Mouse (Mus musculus) granulocyte monocyte progenitor cell, adult 5-6 weeks (primary cell): ENCODE measurements around the gene Cdk13. TPM values are rescaled to one million over a fixed set of nuclear protein-coding genes. Genes with fewer than 3 reads are reported as not detected.

Experiments used
- ATAC-seq: replicated peaks from 2 replicates; pipeline ENCODE4 v1.8.0; 2016; ENCODE audit warnings: mild to moderate bottlenecking, moderate TSS enrichment, inconsistent platforms; ENCODE audit not compliant: poor library complexity, severe bottlenecking
- total RNA-seq, 2 experiments: library from RNA; stranded (forward) in 1 of 2; stranded (reverse) in 1 of 2; fragments of 200-712, 200-1000 nt in 1 of 2; fragments of >200 nt in 1 of 2; fragmentation: Nextera tagmentation in 1 of 2; gene quantifications; 2 replicates each; pipeline ENCODE4 v1.2.3; 2014 to 2017

The Cdk13 gene
- total RNA-seq, 2 experiments from 2014 or later, result 63.4 to 72.6 TPM

DNA sequence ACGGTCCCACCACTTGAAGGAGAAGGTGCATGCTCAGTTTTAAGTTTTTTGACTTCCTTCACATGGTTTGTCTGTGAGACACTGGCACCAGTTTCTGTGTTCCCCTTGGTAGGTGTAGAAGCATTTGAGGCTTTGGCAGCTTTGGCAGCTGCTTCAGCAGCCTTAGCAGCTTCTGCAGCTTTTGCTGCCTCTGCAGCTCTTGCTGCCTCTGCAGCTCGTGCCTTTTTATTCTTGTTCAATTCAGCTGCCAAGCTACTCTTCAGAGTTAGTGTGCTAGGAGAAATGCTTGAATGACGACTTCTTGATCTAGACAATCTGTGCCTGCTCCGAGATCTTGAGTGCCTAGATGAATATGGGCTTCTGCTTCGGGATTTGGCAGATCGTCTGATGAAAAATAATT lies 32.3 kb downstream of the Cdk13 start:
- ATAC-seq, result no peak

GRCm38 (mm10) chr13:17762405-17762804 lies 42.5 kb downstream of the Cdk13 start:
- no peak for ATAC-seq

- peak; percentile 100 for ATAC-seq
Measured at GRCm38 (mm10) chr13:17754997-17755396, 49.9 kb downstream of the Cdk13 start.

- ATAC-seq, result peak; percentile 52
Measured at GRCm38 (mm10) chr13:17728798-17729197, 76.1 kb downstream of the Cdk13 start.

DNA sequence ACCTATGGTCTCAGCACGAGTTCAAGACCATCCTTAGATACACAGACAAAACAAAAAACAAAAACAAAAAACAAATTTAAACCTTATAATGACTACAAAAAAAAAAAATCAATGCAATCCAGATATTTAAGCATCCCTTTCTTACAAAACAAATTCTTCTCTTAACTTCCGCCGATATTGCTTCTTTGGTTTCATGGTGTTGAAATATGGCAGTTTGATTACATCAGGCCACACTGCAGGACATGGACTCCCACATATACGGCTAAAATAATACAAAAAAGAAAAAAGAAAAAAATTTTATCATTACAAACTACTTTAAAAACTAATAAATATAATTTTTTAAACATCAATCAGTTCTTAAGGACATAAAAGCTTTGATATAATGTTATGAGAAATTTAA lies 77.0 kb downstream of the Cdk13 start:
- ATAC-seq, result peak; percentile 86

GRCm38 (mm10) chr13:17717357-17717756 lies 87.5 kb downstream of the Cdk13 start:
- ATAC-seq, result no peak

GRCm38 (mm10) chr13:17708784-17709311 lies 96.0 kb downstream of the Cdk13 start:
- ATAC-seq, result no peak

DNA sequence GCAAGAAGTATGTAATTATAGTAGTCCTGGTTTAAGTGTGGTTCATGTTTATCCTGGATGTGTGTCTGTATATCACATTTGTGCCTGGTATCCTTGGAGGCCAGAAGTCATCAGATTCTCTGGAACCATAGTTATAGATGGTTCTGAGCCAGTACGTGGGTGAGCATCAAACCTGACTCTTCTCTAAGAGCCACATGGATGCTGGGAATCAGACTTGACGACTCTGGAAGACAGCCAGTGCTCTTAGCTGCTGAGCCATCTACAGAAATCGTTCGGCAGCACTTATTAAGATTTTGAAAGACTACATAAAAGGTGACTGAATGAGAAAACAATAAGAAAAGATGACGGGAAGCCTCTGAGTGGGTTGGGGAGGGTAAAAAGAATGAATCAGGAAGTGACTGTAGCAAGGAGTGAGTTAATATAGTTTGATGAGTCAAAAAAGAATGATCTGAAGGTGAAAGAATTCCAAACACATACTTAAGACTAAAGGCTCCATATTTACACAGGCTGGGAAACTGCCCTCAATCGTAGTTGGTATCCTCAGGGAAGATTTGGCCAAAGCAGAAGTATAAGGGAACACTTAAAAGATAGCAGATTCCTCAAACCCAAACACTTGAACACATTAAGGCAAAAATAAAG lies 99.6 kb downstream of the Cdk13 start:
- ATAC-seq, result no peak

DNA sequence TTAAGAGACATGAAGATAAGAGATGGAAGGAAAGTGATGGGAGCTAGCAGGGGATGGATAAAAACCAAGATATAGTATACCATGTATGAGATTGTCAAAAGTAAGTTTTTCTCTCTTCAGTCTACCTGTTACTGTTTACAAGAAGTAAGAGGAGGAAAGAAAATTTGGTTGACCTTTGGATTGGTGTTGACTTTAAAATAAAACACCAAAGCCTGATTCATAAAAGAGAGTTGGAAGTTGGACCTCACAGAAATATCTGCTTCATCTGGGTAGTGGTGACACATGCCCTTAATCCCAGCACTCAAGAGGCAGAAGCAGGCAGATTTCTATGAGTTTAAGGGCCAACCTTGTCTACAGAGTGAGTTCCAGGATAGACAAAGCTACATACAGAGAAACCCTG lies 102.6 kb downstream of the Cdk13 start:
- ATAC-seq, result no peak

DNA sequence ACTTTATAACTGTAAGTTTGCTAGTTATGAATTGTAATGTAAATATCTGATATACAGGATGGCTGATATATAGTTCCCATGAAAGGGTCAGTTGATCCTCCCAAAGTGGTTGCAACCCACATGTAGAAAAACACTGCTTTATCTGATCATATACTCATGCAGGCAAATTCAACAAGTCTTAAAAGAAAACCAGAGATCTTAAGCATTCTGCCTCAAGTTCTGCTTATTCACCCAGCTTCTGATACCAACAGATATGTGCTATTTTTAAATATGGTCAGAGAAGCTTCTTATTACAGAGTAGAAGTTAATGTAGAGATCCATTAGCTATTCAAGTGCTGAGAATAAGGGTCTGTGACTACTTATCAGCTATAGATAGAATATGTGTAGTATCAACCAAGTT lies 103.6 kb downstream of the Cdk13 start:
- ATAC-seq, result no peak

- ATAC-seq, result no peak
Measured at GRCm38 (mm10) chr13:17700090-17700715, 104.7 kb downstream of the Cdk13 start.

DNA sequence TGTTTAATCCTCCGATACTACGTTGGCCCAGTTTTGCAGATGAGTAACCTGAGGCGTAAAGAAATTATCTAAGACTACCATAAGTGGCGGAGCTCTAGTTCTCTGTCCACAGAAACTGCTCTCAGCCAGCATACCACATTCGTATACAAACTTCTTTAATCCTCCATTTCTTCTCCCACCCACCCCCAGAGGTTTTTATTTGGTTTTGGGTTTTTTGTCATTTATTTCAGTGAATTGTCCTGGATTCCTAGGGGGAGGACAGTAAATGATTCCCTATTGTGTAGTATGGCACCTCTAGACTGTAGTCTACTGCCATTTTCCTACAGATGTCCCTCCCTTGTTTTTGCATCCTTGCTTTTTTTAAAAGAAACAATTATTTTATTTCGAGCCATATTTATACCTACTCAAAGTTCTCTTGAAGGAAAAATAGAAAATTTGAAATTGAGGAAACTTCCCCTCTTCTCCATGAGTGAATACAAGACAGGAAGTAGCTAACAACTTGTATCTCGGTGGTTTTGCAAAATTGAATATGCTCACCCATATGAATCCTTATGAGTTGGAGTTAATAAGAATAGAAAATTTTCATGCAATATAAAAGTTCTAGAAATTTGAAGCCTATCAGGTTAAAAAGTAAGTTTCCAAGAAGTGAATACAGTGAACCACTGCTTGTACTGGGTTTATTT lies 108.9 kb downstream of the Cdk13 start:
- no peak for ATAC-seq

DNA sequence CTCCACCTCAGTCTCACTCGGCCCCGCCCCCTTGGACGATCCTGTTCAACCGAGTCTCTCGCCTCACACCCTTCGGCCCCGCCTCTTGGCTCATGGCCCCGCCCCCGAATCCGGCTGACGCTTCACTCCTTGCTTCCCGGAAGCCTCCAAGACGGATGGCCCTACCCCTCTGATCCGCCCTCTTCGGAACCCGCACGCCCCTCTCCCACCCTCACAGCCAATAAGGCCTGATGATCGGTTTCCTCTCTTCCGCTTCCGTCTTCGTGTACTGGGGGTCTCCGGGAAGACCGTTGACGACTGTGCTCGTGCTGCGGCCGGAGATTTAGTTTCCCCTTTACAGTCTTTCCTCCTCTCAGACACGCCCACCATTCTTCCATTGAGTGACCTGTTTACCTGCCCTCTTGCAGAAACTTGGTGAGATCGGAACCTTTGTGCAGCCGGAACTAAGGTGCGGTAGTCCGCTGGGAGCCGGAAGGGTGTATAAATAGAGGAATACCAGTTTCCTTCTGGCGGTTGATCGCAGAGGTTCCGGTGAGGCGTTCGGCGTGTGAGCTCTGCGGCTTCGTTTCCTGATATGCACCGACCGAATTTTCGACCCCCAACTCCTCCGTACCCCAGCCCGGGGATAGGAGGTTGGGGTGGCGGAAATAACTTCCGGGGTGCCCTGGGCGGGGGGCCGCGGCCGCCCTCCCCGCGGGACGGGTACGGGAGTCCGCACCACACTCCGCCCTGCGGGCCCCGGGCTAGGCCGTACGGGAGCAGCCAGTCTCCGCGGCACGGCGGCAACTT lies 109.8 kb downstream of the Cdk13 start, which contains the start of the genes Mplkip and Sugct:
Gene Mplkip (plus strand): TSS at position 282 of the 789 bp plus-strand sequence.
Gene Sugct (minus strand): TSS at position 643 of the 789 bp plus-strand sequence.
- peak; percentile 89 for ATAC-seq

DNA sequence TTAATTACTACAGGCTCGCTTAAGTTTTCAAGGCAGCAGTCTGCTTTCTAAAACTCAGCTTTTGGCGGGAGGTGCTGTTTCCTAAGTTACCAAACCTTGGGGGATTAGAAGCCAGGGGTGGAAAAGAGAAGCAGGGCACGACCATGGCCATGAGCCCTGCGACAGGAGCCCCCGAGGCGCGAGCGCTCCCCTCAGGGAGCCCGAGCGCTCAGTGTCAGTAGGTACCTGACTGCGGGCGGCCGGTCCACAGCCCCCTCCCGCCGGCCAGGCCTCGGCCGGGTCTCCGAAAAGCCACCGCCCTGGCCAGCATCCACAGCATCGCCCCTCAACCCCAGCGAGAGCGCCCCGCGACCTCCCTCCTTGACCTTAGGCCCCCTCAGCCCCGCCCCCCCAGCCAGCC lies 110.5 kb downstream of the Cdk13 start:
- no peak for ATAC-seq

DNA sequence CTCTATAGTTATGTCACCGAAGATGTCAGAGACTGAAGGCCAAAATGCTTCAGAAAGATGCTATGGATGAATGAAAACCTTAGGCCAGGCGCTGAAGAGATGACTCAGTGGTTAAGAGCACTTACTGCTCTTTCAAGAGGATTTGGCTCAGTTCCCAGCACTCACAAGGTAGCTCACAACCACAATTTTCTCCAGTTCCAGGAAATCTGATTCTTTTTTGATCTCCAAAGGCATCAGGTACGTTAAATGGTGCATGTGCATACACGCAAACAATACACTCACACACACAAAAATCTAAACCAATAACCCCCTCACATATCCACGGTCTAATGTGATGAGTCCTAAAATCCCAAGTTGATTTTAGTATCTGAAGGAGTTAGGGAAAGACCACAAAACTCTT lies 111.1 kb downstream of the Cdk13 start:
- ATAC-seq, result no peak

GRCm38 (mm10) chr13:17691436-17691835 lies 113.5 kb downstream of the Cdk13 start:
- no peak for ATAC-seq

- no peak for ATAC-seq
Measured at GRCm38 (mm10) chr13:17690686-17691085, 114.2 kb downstream of the Cdk13 start.

GRCm38 (mm10) chr13:17689461-17689860 lies 115.4 kb downstream of the Cdk13 start:
- no peak for ATAC-seq

DNA sequence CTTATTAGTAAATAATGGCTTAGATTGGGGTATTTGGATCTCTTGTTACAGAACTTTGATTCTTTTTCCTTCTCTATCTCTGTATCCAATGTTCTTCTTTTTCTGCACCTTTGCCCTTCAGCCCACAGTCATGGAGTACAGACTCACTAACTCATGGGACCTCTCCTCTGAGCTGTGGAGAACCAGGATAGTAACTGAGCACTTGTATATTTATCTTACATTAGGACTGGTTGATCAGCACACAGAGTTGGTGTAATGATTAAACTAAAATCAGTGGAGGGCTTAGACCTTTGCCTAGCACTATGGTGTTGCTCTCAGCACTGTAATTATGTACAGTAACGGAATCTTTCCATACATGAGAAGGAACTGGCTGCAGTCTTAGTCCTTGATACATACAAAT lies 133.8 kb downstream of the Cdk13 start:
- no peak for ATAC-seq

- ATAC-seq, result no peak
Measured at GRCm38 (mm10) chr13:17667380-17667779, 137.5 kb downstream of the Cdk13 start.
